Mouse (Mus musculus) heart, embryonic 10.5 days (tissue): Measurements from ENCODE around the gene Cfap74. TPM values are rescaled to one million over a fixed set of nuclear protein-coding genes. Genes with fewer than 3 reads are reported as not detected.
"Not testable (repeated sequence)": the region's sequence is repeated elsewhere in the genome, so short reads cannot be mapped to it uniquely, and the experiment has no call there.

ENCODE experiments used
- DNase-seq: peaks from one replicate; pipeline ENCODE4 v3.0.0-alpha.2; 2017; ENCODE audit warnings: low spot score
- H3K27ac ChIP-seq: fragments of 300-500 bp; sonication (generic); 2 replicates; pipeline ENCODE4 v1.5.1; 2016; ENCODE audit warnings: mild to moderate bottlenecking
- H3K27me3 ChIP-seq: fragments of 300-500 bp; sonication (generic); 2 replicates; pipeline ENCODE4 v1.6.1; 2016; ENCODE audit warnings: mild to moderate bottlenecking; ENCODE audit not compliant: poor library complexity, insufficient read depth, severe bottlenecking
- H3K36me3 ChIP-seq: fragments of 300-500 bp; sonication (generic); 2 replicates; pipeline ENCODE4 v1.6.1; 2016; ENCODE audit warnings: mild to moderate bottlenecking, moderate library complexity
- H3K4me1 ChIP-seq: fragments of 300-500 bp; sonication (generic); 2 replicates; pipeline ENCODE4 v1.6.1; 2016; ENCODE audit warnings: mild to moderate bottlenecking
- H3K4me3 ChIP-seq: fragments of 300-500 bp; sonication (generic); 2 replicates; pipeline ENCODE4 v1.5.1; 2016; ENCODE audit warnings: mild to moderate bottlenecking, moderate library complexity
- H3K9me3 ChIP-seq: fragments of 300-500 bp; sonication (generic); 2 replicates; pipeline ENCODE4 v1.6.1; 2016; ENCODE audit warnings: mild to moderate bottlenecking, moderate library complexity
- WGBS: fragments of 180-500 bp; shearing (Covaris S2); methylation state at CpG from one replicate; pipeline ENCODE4 v1.1.7; 2016; 5-methylcytosine and 5-hydroxymethylcytosine counted together
- polyA plus RNA-seq: library from polyadenylated mRNA; unstranded; fragments of >200 nt; fragmentation: Nextera tagmentation; extraction: Ambion mirVana; gene quantifications from 2 replicates; pipeline ENCODE4 v1.2.1, GENCODE M21; 2016

The Cfap74 gene
- polyA plus RNA-seq, 1 experiment from 2014 or later, result 3.3 TPM

DNA sequence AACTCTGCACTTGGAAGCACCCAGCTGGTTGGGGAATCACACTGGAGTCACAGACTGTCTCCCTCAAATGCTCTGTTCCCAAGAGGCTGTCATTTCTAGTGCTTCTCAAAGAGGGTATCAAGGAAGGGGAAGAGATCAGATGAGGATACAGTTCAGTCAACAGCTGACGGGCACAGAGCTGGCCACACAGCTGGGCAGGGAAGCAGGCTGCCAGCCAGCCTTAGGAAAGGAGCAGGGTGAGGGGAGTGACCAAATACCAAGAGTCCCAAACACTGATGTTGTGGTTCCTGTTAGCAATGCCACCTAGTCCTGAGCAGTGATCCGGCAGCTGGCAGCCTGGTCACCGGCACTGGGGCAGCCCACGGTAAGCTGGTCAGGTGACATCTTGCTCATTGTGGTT, 55.1 kb downstream of the Cfap74 start:
- Histone ChIP-seq H3K9me3 (no peaks in the 10 kb centered on the region), H3K36me3 (no peaks in the 10 kb centered on the region), H3K4me3 (no peak overlapping the region), H3K27me3 (peaks cover 63% of the 10 kb centered on the region), H3K27ac (no peak overlapping the region), H3K4me1 (peaks cover 4% of the 10 kb centered on the region)
- DNase-seq, result no peak
- whole genome bisulfite sequencing, result 80% methylated on average over 4 of the region's 4 CpGs

DNA sequence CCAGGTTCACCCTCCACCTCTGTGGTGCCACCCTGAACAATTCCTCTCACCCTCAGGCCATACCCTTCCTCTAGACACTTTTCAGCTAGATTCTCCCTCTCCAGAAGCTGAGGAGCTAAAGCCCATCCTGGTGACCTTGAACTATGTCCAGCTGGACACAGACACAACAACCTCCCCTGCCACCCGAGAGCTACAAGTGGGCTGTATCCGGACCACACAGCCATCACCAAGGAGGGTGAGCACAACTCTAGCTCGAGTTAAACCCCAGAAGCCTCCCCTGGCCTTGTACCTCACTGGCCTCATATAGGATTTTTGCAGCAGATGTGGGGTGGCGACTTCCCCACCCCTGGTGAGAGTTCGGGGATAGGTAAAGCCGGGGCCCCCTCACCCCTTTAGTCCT, 56.6 kb downstream of the Cfap74 start:
- H3K4me1 ChIP-seq, result peaks cover 11% of the 10 kb centered on the region

GRCm38 (mm10) chr4:155466080-155466479, 57.1 kb downstream of the Cfap74 start:
- no peak overlapping the region for H3K4me3 ChIP-seq
- WGBS, result 79% methylated on average over 5 of the region's 5 CpGs
- H3K27ac ChIP-seq, result no peak overlapping the region
- H3K9me3 ChIP-seq, result no peaks in the 10 kb centered on the region
- peaks cover 11% of the 10 kb centered on the region for H3K4me1 ChIP-seq
- H3K27me3 ChIP-seq, result peaks cover 72% of the 10 kb centered on the region
- DNase-seq, result no peak
- H3K36me3 ChIP-seq, result no peaks in the 10 kb centered on the region

More for the DNA sequence above, 56.6 kb downstream of the Cfap74 start:
- no peak overlapping the region for H3K27ac ChIP-seq
- no peak for DNase-seq
- H3K27me3 ChIP-seq, result peaks cover 72% of the 10 kb centered on the region
- no peaks in the 10 kb centered on the region for H3K36me3 ChIP-seq
- no peak overlapping the region for H3K4me3 ChIP-seq
- 79% methylated on average over 6 of the region's 6 CpGs for WGBS
- H3K9me3 ChIP-seq, result no peaks in the 10 kb centered on the region

DNA sequence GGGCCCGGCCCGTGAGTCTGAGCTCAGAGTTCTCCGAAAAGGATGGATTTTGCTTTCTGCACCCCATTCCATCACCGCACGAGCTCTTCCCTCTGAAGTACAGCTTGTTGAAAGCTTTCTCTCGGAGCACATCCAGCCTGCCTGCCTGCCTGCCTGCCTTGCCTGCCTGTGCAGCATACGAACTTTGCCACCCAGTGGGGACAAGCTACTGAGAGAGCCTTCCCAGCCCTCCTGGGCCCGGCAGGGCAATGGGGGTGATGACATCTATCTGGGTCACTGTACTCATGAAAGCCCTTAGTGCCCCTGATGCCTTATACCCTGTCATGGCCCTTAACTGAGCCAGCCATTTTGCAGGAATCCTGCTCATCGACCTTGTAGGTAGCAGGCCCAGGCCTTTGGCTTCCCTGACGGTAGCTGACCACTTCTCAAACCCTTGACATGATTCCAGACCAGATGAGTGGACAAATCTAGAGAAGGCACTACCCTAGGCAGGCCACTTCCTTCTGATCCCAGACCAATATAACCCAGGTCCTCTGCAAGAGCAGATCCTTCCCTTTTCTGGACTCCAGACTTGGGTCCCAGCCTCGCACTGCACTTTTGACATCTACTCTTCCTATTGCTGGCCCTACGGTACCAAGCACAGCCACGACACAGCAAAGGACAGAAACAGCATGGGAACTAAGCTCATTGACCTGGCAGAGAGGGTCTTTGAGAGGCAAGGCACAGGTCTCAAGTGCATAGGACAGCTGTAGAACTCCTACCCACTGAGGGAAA, 58.4 kb downstream of the Cfap74 start:
- H3K36me3 ChIP-seq, result no peaks in the 10 kb centered on the region
- 77% methylated on average over 13 of the region's 13 CpGs for WGBS
- H3K4me3 ChIP-seq, result no peak overlapping the region
- peaks cover 71% of the 10 kb centered on the region for H3K27me3 ChIP-seq
- H3K27ac ChIP-seq, result no peak overlapping the region
- DNase-seq, result no peak
- H3K4me1 ChIP-seq, result peaks cover 11% of the 10 kb centered on the region
- H3K9me3 ChIP-seq, result no peaks in the 10 kb centered on the region

- Histone ChIP-seq H3K27me3 (peaks cover 79% of the 10 kb centered on the region), H3K36me3 (no peaks in the 10 kb centered on the region), H3K4me3 (peak within 1 kb of the TSS; percentile 54), H3K4me1 (peaks cover 18% of the 10 kb centered on the region), H3K27ac (no peak within 1 kb of the TSS), H3K9me3 (no peaks in the 10 kb centered on the region)
- 11% methylated on average over 21 of the region's 21 CpGs for WGBS
- no peak for DNase-seq
These were observed 60.0 kb downstream of the Cfap74 start, which contains the start of gene Tmem52 for GRCm38 (mm10) chr4:155468952-155469351. TSS of gene Tmem52 (plus strand) at chr4:155469114.

- Histone ChIP-seq H3K4me3 (no peak overlapping the region; the same call in 1 of the 2 replicates), H3K27ac (no peak overlapping the region), H3K4me1 (peaks cover 18% of the 10 kb centered on the region), H3K27me3 (peaks cover 79% of the 10 kb centered on the region), H3K36me3 (no peaks in the 10 kb centered on the region), H3K9me3 (no peaks in the 10 kb centered on the region)
- 70% methylated on average over 18 of the region's 18 CpGs for WGBS
- DNase-seq, result no peak
These were observed 60.7 kb downstream of the Cfap74 start for GRCm38 (mm10) chr4:155469590-155470262.

GRCm38 (mm10) chr4:155470263-155470953, 61.4 kb downstream of the Cfap74 start:
- WGBS, result 78% methylated on average over 16 of the region's 16 CpGs
- no peak for DNase-seq

GRCm38 (mm10) chr4:155470997-155471396, 62.0 kb downstream of the Cfap74 start:
- WGBS, result 82% methylated on average over 7 of the region's 7 CpGs

More at GRCm38 (mm10) chr4:155470263-155470953, 61.4 kb downstream of the Cfap74 start:
- H3K36me3 ChIP-seq, result no peaks in the 10 kb centered on the region
- H3K9me3 ChIP-seq, result no peaks in the 10 kb centered on the region
- no peak overlapping the region for H3K4me3 ChIP-seq
- H3K27ac ChIP-seq, result no peak overlapping the region
- H3K4me1 ChIP-seq, result peaks cover 18% of the 10 kb centered on the region
- H3K27me3 ChIP-seq, result peaks cover 74% of the 10 kb centered on the region

DNA sequence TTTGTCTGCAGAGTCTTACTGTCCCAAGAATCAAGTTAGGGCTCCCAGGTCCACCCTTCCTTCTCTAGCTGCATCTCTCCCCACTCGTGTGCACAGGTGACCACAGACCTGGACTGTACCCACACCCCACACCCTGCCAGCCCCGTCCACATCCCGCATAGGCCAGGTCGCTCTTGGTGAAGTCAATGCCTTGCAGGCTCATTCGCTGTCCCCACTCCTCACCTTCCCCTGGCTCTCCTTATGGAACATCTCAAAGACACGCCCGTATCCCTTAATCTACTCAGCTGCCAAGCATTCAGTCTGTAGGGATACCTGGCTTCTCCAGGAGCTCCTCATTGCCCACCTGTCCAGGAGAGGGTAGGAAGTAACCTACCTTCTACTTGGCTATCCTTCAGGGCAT, 62.4 kb downstream of the Cfap74 start:
- no peak for DNase-seq
- Histone ChIP-seq H3K27me3 (peaks cover 64% of the 10 kb centered on the region), H3K4me1 (peaks cover 18% of the 10 kb centered on the region), H3K9me3 (no peaks in the 10 kb centered on the region), H3K36me3 (no peaks in the 10 kb centered on the region), H3K27ac (no peak overlapping the region), H3K4me3 (no peak overlapping the region)
- 87% methylated on average over 7 of the region's 7 CpGs for WGBS

More at GRCm38 (mm10) chr4:155470997-155471396, 62.0 kb downstream of the Cfap74 start:
- peaks cover 18% of the 10 kb centered on the region for H3K4me1 ChIP-seq
- H3K36me3 ChIP-seq, result no peaks in the 10 kb centered on the region
- H3K27ac ChIP-seq, result no peak overlapping the region
- no peak overlapping the region for H3K4me3 ChIP-seq
- H3K9me3 ChIP-seq, result no peaks in the 10 kb centered on the region
- H3K27me3 ChIP-seq, result peaks cover 68% of the 10 kb centered on the region
- DNase-seq, result no peak

DNA sequence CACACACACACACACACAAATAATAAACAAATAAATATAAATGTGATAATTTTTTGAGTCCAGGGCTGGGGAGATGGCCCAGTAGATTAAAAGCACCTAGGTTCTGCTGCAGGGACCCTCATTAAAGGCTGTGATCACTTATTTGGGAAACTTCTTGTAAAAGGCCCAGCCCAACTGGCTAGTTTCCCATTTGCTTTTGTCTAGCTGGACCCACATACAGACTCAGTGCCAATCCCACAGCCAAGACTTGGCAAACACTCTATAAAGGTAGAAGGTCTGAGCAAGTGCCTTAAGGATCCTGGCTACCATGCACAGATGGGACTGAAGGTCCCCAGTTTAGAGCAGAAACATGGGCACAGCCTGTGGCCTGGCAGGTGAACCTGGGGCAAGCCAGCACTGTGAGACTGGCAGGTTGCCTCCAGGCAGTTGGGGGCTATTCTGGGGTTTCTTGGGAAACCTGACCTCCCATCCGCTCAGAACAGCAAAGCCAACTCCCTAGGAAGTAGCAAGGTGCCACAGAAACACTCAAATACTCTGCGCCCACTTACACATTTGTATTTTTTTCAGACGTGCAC, 63.8 kb downstream of the Cfap74 start:
- Histone ChIP-seq H3K4me3 (no peak overlapping the region), H3K27ac (no peak overlapping the region), H3K4me1 (peaks cover 18% of the 10 kb centered on the region), H3K27me3 (peaks cover 52% of the 10 kb centered on the region), H3K36me3 (no peaks in the 10 kb centered on the region), H3K9me3 (no peaks in the 10 kb centered on the region)
- DNase-seq, result no peak
- WGBS, result 67% methylated on average over 3 of the region's 3 CpGs

- Histone ChIP-seq H3K36me3 (no peaks in the 10 kb centered on the region), H3K4me3 (no peak overlapping the region), H3K27ac (no peak overlapping the region), H3K27me3 (peaks cover 46% of the 10 kb centered on the region), H3K9me3 (no peaks in the 10 kb centered on the region), H3K4me1 (peaks cover 18% of the 10 kb centered on the region)
- 55% methylated on average over 5 of the region's 5 CpGs for WGBS
- no peak for DNase-seq
These were observed 64.3 kb downstream of the Cfap74 start for GRCm38 (mm10) chr4:155473319-155473718.

GRCm38 (mm10) chr4:155473796-155474195, 64.8 kb downstream of the Cfap74 start:
- H3K9me3 ChIP-seq, H3K4me3 ChIP-seq, H3K36me3 ChIP-seq, H3K27ac ChIP-seq, DNase-seq: not testable (repeated sequence)
- H3K27me3 ChIP-seq, result peaks cover 43% of the 10 kb centered on the region
- peaks cover 16% of the 10 kb centered on the region for H3K4me1 ChIP-seq
- 56% methylated on average over 2 of the region's 2 CpGs for WGBS
